Mouse (Mus musculus) megakaryocyte-erythroid progenitor cell, adult 5-6 weeks (primary cell): ENCODE data around the gene Klhdc7a. TPM values are rescaled to one million over a fixed set of nuclear protein-coding genes. Genes with fewer than 3 reads are reported as not detected.

Experiments used
- total RNA-seq, 2 experiments: library from RNA; stranded (forward) in 1 of 2; stranded (reverse) in 1 of 2; fragments of 200-1000, 215-1000 nt in 1 of 2; fragments of >200 nt in 1 of 2; fragmentation: Nextera tagmentation in 1 of 2; gene quantifications; 2 replicates each; pipeline ENCODE4 v1.2.3; 2014 to 2017

The Klhdc7a gene
- total RNA-seq, 2 experiments from 2014 or later: not detected

Other genes with a start within 250 kb of the Klhdc7a start
- gene Pax7, start 134.5 kb downstream of the Klhdc7a start, total RNA-seq (2014; fragmentation: Nextera tagmentation): not detected in 2 replicates
- gene Pax7, start 134.5 kb downstream of the Klhdc7a start, total RNA-seq (2017): not detected in 2 replicates